Mouse (Mus musculus) forebrain, embryonic 10.5 days (tissue): Measurements from ENCODE around the gene Gm9837. TPM values are rescaled to one million over a fixed set of nuclear protein-coding genes. Genes with fewer than 3 reads are reported as not detected.

Experiments used
- DNase-seq: peaks from one replicate; pipeline ENCODE4 v3.0.0-alpha.2; 2017; ENCODE audit warnings: low spot score; ENCODE audit errors: extremely low spot score
- H3K27ac ChIP-seq: fragments of 300-500 bp; sonication (generic); 2 replicates; pipeline ENCODE4 v1.5.1; 2016; ENCODE audit warnings: mild to moderate bottlenecking
- H3K27me3 ChIP-seq: fragments of 300-500 bp; sonication (generic); 2 replicates; pipeline ENCODE4 v1.6.1; 2016; ENCODE audit warnings: mild to moderate bottlenecking; ENCODE audit not compliant: poor library complexity, severe bottlenecking
- H3K36me3 ChIP-seq: fragments of 300-500 bp; sonication (generic); replicated peaks from 2 replicates; pipeline ENCODE4 v1.6.1; 2016; ENCODE audit warnings: mild to moderate bottlenecking, moderate library complexity
- H3K4me1 ChIP-seq: fragments of 300-500 bp; sonication (generic); 2 replicates; pipeline ENCODE4 v1.6.1; 2016
- H3K4me3 ChIP-seq: fragments of 300-500 bp; sonication (generic); 2 replicates; pipeline ENCODE4 v1.5.1; 2016; ENCODE audit warnings: mild to moderate bottlenecking, moderate library complexity
- H3K9me3 ChIP-seq: fragments of 300-500 bp; sonication (generic); 2 replicates; pipeline ENCODE4 v1.6.1; 2016; ENCODE audit warnings: mild to moderate bottlenecking, moderate library complexity
- WGBS: fragments of 180-500 bp; shearing (Covaris S2); methylation state at CpG from one replicate; pipeline ENCODE4 v1.1.7; 2016; 5-methylcytosine and 5-hydroxymethylcytosine counted together
- polyA plus RNA-seq: library from polyadenylated mRNA; unstranded; fragments of >200 nt; fragmentation: Nextera tagmentation; extraction: Ambion mirVana; gene quantifications from 2 replicates; pipeline ENCODE4 v1.2.1, GENCODE M21; 2016

The Gm9837 gene
- polyA plus RNA-seq, 1 experiment from 2014 or later: not detected

DNA sequence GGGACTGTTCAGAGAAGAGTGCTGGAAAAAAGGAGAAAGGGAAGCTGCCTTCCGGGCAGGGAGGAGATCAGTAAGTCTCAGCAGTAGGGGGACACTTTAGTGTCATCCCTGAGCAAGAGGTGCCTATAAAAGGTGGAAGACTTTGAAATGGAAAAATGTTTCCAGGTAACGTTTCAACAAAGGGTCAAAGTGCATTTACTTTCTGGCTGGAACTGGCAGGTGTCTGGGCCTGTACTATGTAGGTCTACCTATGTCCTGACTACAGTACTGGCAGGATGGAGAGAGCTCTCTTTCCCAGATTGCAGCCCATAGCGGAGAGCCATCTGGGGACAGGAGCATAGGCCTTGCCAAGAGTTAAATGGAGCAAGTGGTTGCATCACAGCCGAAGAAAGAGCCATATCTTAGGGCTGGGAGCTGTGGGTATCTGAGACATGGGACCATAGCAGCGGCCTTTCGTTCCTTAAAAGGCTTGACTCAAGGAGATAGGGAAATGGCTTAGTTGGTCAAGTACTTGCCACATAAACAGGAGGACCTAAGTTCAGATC lies 44.5 kb downstream of the Gm9837 start:
- Histone ChIP-seq H3K4me1 (peaks cover 12% of the 10 kb centered on the region), H3K27ac (no peak overlapping the region), H3K4me3 (no peak overlapping the region), H3K9me3 (no peaks in the 10 kb centered on the region), H3K27me3 (no peaks in the 10 kb centered on the region), H3K36me3 (peaks cover 38% of the 10 kb centered on the region)
- 87% methylated on average over 6 of the region's 6 CpGs for WGBS
- no peak for DNase-seq

DNA sequence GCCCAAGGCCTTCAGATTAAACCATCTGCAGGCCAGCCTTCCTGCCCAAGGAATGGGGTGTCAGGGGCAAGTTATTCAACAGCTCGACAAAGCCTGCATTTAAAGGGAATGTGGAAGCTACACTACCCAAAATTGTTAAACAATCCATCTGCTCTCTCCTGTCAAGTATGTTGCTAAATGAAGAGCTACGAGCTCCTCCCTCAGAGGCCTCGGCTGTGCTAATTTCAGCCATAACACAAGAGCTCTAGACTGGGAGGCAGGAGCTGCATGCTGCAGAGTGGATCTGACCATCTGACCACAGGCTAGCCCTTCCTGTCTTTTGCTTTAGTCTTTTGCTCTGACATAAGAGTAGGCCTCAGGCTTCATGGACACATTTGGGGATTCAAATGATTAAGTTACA lies 45.0 kb downstream of the Gm9837 start:
- WGBS: 86% methylated on average over 3 of the region's 3 CpGs
- no peaks in the 10 kb centered on the region for H3K27me3 ChIP-seq
- peaks cover 12% of the 10 kb centered on the region for H3K4me1 ChIP-seq
- peaks cover 42% of the 10 kb centered on the region for H3K36me3 ChIP-seq
- H3K4me3 ChIP-seq: no peak overlapping the region
- no peak overlapping the region for H3K27ac ChIP-seq
- H3K9me3 ChIP-seq: no peaks in the 10 kb centered on the region
- DNase-seq: no peak

DNA sequence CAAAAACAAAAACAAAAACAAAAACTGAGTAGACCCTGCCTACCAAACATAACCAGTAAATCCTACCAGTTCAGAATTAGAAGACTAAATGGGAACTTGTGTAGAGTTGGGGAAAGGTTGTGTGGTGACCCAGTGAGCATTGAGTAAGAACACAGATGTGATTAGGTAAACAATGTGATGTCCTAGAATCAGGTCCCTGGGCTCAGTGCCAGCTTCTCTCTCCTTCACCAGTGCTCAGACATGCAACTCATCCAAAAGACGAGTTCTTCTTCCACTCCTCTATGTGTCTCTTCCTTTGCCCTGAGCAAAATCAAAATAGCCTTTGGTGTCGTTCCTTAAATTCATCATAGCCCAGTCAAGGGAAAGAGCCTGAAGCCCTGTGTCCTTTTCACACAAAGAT lies 45.5 kb downstream of the Gm9837 start:
- 78% methylated on average over 2 of the region's 2 CpGs for WGBS
- no peak for DNase-seq
- no peaks in the 10 kb centered on the region for H3K9me3 ChIP-seq

DNA sequence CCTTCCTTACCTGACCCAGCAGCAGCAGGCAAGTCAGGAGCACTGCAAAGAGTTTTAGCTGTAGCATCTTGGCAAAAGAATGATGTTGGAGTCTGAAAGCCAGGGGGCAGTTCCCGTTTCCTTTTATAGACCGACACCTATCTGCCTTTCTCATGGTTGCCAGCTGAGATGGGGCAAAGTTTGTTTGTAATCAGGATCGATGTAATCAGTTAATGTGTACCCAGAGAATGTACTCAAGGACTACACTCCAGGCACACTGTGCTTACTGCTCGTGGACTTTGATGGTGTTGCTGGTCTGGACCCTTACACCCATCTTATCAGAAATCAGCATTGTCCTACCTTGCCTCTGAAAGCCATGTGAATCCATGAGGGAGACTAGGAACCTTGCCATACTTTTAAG lies 47.2 kb downstream of the Gm9837 start, which contains the start of gene Leap2:
Gene Leap2, minus strand, starts transcription at position 135 of the 400 bp plus-strand sequence.
- H3K9me3 ChIP-seq: no peaks in the 10 kb centered on the region
- no peak within 1 kb of the TSS for H3K4me3 ChIP-seq
- no peak for DNase-seq
- H3K27ac ChIP-seq: no peak within 1 kb of the TSS
- 91% methylated on average over 4 of the region's 4 CpGs for WGBS
- peaks cover 49% of the 10 kb centered on the region for H3K36me3 ChIP-seq
- no peaks in the 10 kb centered on the region for H3K4me1 ChIP-seq
- no peaks in the 10 kb centered on the region for H3K27me3 ChIP-seq

More for the DNA sequence above, 45.5 kb downstream of the Gm9837 start:
- Histone ChIP-seq H3K4me1 (peaks cover 8% of the 10 kb centered on the region), H3K4me3 (no peak overlapping the region), H3K27me3 (no peaks in the 10 kb centered on the region), H3K27ac (no peak overlapping the region), H3K36me3 (peaks cover 46% of the 10 kb centered on the region)

Other genes starting within 250 kb of the Gm9837 start
- 127 and 136 TPM in 2 replicates for gene Hspa4, start 170.0 kb downstream of the Gm9837 start, polyA plus RNA-seq
- 24.1 and 27.7 TPM in 2 replicates for gene Zcchc10, start 145.8 kb downstream of the Gm9837 start, polyA plus RNA-seq
- gene Aff4, start 119.6 kb downstream of the Gm9837 start, polyA plus RNA-seq: 31.5 and 33.5 TPM in 2 replicates
- 0.32 TPM in 1 of 2 replicates, not detected in the other for gene Leap2, start 47.3 kb downstream of the Gm9837 start, polyA plus RNA-seq
- 590 and 612 TPM in 2 replicates for gene Uqcrq, start 39.6 kb downstream of the Gm9837 start, polyA plus RNA-seq
- gene Gdf9, start 39.5 kb downstream of the Gm9837 start, polyA plus RNA-seq: 1.1 and 2.0 TPM in 2 replicates
- gene Gm10447, start 13.4 kb downstream of the Gm9837 start, polyA plus RNA-seq: not detected in 2 replicates
- gene Shroom1, start 13.3 kb downstream of the Gm9837 start, polyA plus RNA-seq: 1.2 and 1.7 TPM in 2 replicates
- gene Gm9945, start 9.7 kb upstream of the Gm9837 start, polyA plus RNA-seq: 0.30 TPM in 1 of 2 replicates, not detected in the other
- 0.46 and 0.97 TPM in 2 replicates for gene Sowaha, start 9.8 kb upstream of the Gm9837 start, polyA plus RNA-seq
- 22.7 and 22.9 TPM in 2 replicates for gene Sept8, start 48.8 kb upstream of the Gm9837 start, polyA plus RNA-seq
- 78.4 and 82.2 TPM in 2 replicates for gene Kif3a, start 96.9 kb upstream of the Gm9837 start, polyA plus RNA-seq
- 0.77 and 0.96 TPM in 2 replicates for gene Il4, start 148.2 kb upstream of the Gm9837 start, polyA plus RNA-seq
- gene Il13, start 164.2 kb upstream of the Gm9837 start, polyA plus RNA-seq: not detected in 2 replicates
- gene Rad50, start 236.8 kb upstream of the Gm9837 start, polyA plus RNA-seq: 27.4 and 27.8 TPM in 2 replicates